Mouse (Mus musculus): Measurements from ENCODE around the gene Lrrc15.

Lrrc15 gene

GRCm38 (mm10) chr16:30278406-30278805, 4.7 kb downstream of the Lrrc15 start:
- DNase-seq (ENCODE audit: low read depth), result no peak

GRCm38 (mm10) chr16:30275558-30276340, 7.3 kb downstream of the Lrrc15 start:
- DNase-seq (ENCODE audit: low read depth), result no peak

- no peak for DNase-seq (ENCODE audit: low read depth)
These were observed 10.0 kb downstream of the Lrrc15 start for GRCm38 (mm10) chr16:30273065-30273464.

- no peak for DNase-seq (ENCODE audit: low read depth)
These were observed 11.0 kb downstream of the Lrrc15 start for GRCm38 (mm10) chr16:30271941-30272595.

GRCm38 (mm10) chr16:30271223-30271761, 11.8 kb downstream of the Lrrc15 start:
- no peak for DNase-seq (ENCODE audit: low read depth)

- DNase-seq (ENCODE audit: low read depth), result no peak
These were observed 15.7 kb downstream of the Lrrc15 start, which contains the start of gene Cpn2 for GRCm38 (mm10) chr16:30267359-30267758. Cpn2 (minus strand) TSS chr16:30267499.

GRCm38 (mm10) chr16:30266561-30266960, 16.5 kb downstream of the Lrrc15 start:
- DNase-seq (ENCODE audit: low read depth), result no peak

- no peak for DNase-seq (ENCODE audit: low read depth)
These were observed 17.4 kb downstream of the Lrrc15 start for GRCm38 (mm10) chr16:30265611-30266010.

- DNase-seq (ENCODE audit: low read depth), result no peak
These were observed 19.9 kb downstream of the Lrrc15 start for GRCm38 (mm10) chr16:30263156-30263555.

- peak; percentile 83 for DNase-seq (ENCODE audit: low read depth)
These were observed 20.4 kb downstream of the Lrrc15 start for GRCm38 (mm10) chr16:30262664-30263063.

GRCm38 (mm10) chr16:30262157-30262556, 20.9 kb downstream of the Lrrc15 start:
- DNase-seq (ENCODE audit: low read depth), result no peak

- DNase-seq (ENCODE audit: low read depth), result no peak
These were observed 21.7 kb downstream of the Lrrc15 start for GRCm38 (mm10) chr16:30261341-30261740.

- no peak for DNase-seq (ENCODE audit: low read depth)
These were observed 22.9 kb downstream of the Lrrc15 start for GRCm38 (mm10) chr16:30260012-30260635.

GRCm38 (mm10) chr16:30259444-30259843, 23.6 kb downstream of the Lrrc15 start:
- DNase-seq (ENCODE audit: low read depth), result no peak

- DNase-seq (ENCODE audit: low read depth), result no peak
These were observed 24.6 kb downstream of the Lrrc15 start for GRCm38 (mm10) chr16:30258441-30258840.

GRCm38 (mm10) chr16:30257718-30258117, 25.3 kb downstream of the Lrrc15 start:
- DNase-seq (ENCODE audit: low read depth), result no peak

- DNase-seq (ENCODE audit: low read depth), result no peak
These were observed 28.0 kb downstream of the Lrrc15 start for GRCm38 (mm10) chr16:30255061-30255460.

GRCm38 (mm10) chr16:30253900-30254299, 29.2 kb downstream of the Lrrc15 start:
- no peak for DNase-seq (ENCODE audit: low read depth)

- no peak for DNase-seq (ENCODE audit: low read depth)
These were observed 29.7 kb downstream of the Lrrc15 start for GRCm38 (mm10) chr16:30253374-30253773.

GRCm38 (mm10) chr16:30252003-30252418, 31.0 kb downstream of the Lrrc15 start:
- peak; percentile 92 for DNase-seq (ENCODE audit: low read depth)

- no peak for DNase-seq (ENCODE audit: low read depth)
These were observed 38.9 kb downstream of the Lrrc15 start for GRCm38 (mm10) chr16:30244037-30244700.

- no peak for DNase-seq (ENCODE audit: low read depth)
These were observed 41.4 kb downstream of the Lrrc15 start for GRCm38 (mm10) chr16:30241623-30242022.
